ENCODE assay signal across 31 mouse cellular contexts in genomic region chr6:90775606-90776005, GRCm38 (mm10).
"Had no signal": no experiment of that assay in that cellular context is flagged by ENCODE, and none has a peak within 500 bp of the region (broad histone marks: within the 10 kb centered on the region; RNA-seq: fewer than 3 reads in every experiment).

No protein-coding gene starts in this region.

- H3K4me2 ChIP-seq: heart, embryonic 11.5 days; heart, embryonic 13.5 days; heart, embryonic 15.5 days; hindbrain, embryonic 12.5 days; hindbrain, embryonic 14.5 days; intestine, embryonic 15.5 days; kidney, embryonic 15.5 days; limb, embryonic 12.5 days; liver, embryonic 11.5 days; liver, embryonic 13.5 days; liver, embryonic 15.5 days had no signal

- H3K4me1 ChIP-seq: intestine, embryonic 15.5 days; kidney, embryonic 15.5 days; liver, embryonic 13.5 days; liver, embryonic 15.5 days had no signal

- ATAC-seq: hindbrain, embryonic 16.5 days; inflammation-experienced regulatory T-cells, adult 6 months; intestine, embryonic 15.5 days; intestine, postnatal 0 days had no signal

- H3K36me3 ChIP-seq: heart, embryonic 13.5 days; heart, embryonic 15.5 days; hindbrain, embryonic 12.5 days; intestine, embryonic 15.5 days; kidney, embryonic 15.5 days; limb, embryonic 10.5 days; limb, embryonic 12.5 days; liver, embryonic 13.5 days; liver, embryonic 15.5 days had no signal

- H3K9me3 ChIP-seq: heart, embryonic 13.5 days; heart, embryonic 15.5 days; hindbrain, embryonic 10.5 days; hindbrain, embryonic 12.5 days; intestine, embryonic 15.5 days; kidney, embryonic 15.5 days; limb, embryonic 10.5 days; limb, embryonic 12.5 days; liver, embryonic 13.5 days; liver, embryonic 15.5 days had no signal

- H3K27ac ChIP-seq: gastrocnemius, adult 2 months; heart, adult 2 months; heart, embryonic 13.5 days; heart, embryonic 15.5 days; hindbrain, embryonic 10.5 days; hindbrain, embryonic 12.5 days; hindbrain, embryonic 14.5 days; intestine, embryonic 15.5 days; kidney, embryonic 15.5 days; kidney, postnatal 0 days; left cerebral cortex, adult 2 months; limb, embryonic 10.5 days; limb, embryonic 12.5 days; liver, embryonic 13.5 days; liver, embryonic 15.5 days had no signal

- H3K9ac ChIP-seq: heart, embryonic 13.5 days; heart, embryonic 15.5 days; hindbrain, embryonic 12.5 days; hindbrain, embryonic 14.5 days; intestine, embryonic 15.5 days; kidney, embryonic 15.5 days; limb, embryonic 12.5 days; liver, embryonic 13.5 days; liver, embryonic 15.5 days had no signal

- DNase-seq: gastrocnemius, adult 2 months; gastrocnemius, postnatal 10 days; gastrocnemius, postnatal 25 days; heart, adult 11 months; heart, adult 2 months; heart, postnatal 14 days; heart, postnatal 36 days; kidney, adult 18-20 months; kidney, adult 8-10 months; kidney, postnatal 14 days; kidney, postnatal 36 days; liver; liver, embryonic 13.5 days had no signal

- H3K27me3 ChIP-seq: heart, embryonic 13.5 days; heart, embryonic 15.5 days; hindbrain, embryonic 12.5 days; intestine, embryonic 15.5 days; kidney, embryonic 15.5 days; limb, embryonic 12.5 days; liver, embryonic 13.5 days; liver, embryonic 15.5 days had no signal

- H3K4me3 ChIP-seq: gastrocnemius, adult 2 months; heart, adult 2 months; heart, embryonic 13.5 days; heart, embryonic 15.5 days; hindbrain, embryonic 10.5 days; hindbrain, embryonic 12.5 days; intestine, embryonic 15.5 days; kidney, embryonic 15.5 days; layer of hippocampus, adult 2 months; left cerebral cortex, adult 2 months; limb, embryonic 10.5 days; limb, embryonic 12.5 days; liver, embryonic 13.5 days; liver, embryonic 15.5 days had no signal
